Mouse (Mus musculus): ENCODE data around the gene C1qtnf2.

GRCm38 (mm10) chr11:43495532-43495931 is 21.5 kb downstream of the C1qtnf2 start:
- TF ChIP-seq POLR2A (IDR thresholded peaks at IDR 0.05; ENCODE audit: insufficient read depth, low read depth, low read length) (no peak), CTCF (IDR thresholded peaks at IDR 0.05; ENCODE audit: insufficient read depth, low read depth, low read length) (no peak)
